Mouse (Mus musculus): Measurements from ENCODE around the gene Nbeal2. TPM values are rescaled to one million over a fixed set of nuclear protein-coding genes. Genes with fewer than 3 reads are reported as not detected.

Gene Nbeal2
- polyA plus RNA-seq, 1 experiment = 78.9 TPM

DNA sequence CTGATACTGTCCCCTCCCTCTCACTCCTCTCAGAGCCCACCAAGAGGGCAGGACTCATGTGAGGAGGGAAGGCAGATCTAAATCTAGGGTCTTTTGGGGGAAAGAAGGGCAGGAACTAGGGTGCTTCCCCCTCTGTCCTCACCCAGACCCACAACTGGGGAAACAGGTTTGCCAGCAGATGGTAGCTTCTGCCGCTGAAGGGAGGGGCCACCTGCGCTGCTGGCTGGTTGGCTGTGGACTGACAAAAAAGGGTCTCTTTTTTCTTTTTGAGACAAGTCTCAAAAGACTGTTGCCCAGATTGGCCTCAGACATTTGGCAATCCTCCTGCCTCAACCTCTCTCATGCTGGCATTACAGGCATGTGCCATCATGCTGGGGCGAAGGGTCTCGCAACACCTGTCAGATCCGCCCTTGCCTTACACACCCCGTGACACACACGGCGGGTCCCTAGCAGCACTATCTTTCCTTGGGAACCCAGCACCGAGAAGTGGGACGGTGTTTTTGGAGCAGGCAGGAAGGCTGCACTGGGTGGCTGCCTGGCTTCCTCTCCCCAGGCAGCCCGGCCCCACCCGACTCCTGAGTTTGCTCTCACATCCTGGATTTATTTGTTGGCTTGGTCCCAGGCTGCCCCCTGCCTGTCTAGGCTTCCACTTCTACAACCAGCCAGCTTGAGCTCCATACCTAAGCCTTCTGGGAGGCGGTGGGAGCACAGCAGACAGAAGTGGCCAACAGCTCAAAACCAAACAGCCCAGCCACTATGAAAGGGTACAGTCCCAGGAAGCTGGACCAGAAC is 1.8 kb downstream of the Nbeal2 start:
- TF ChIP-seq POLR2A (IDR thresholded peaks at IDR 0.05; ENCODE audit: low read depth, low read length) = no peak
- TF ChIP-seq CTCF (IDR thresholded peaks at IDR 0.05; ENCODE audit: extremely low read depth, insufficient read depth, insufficient read length, insufficient replicate concordance) = no peak
- Histone ChIP-seq H3K27me3 (ENCODE audit: control insufficient read depth, insufficient read depth, low read length) (no peaks in the 10 kb centered on the region), H3K27ac (ENCODE audit: insufficient read depth, low read length) (peak overlapping the region; percentile 48), H3K4me1 (ENCODE audit: control insufficient read depth, insufficient read depth, insufficient read length) (peaks cover 17% of the 10 kb centered on the region; the same call in 1 of the 2 replicates), H3K4me3 (ENCODE audit: extremely low read depth, insufficient read depth, insufficient read length) (peak overlapping the region; percentile 80; the same call in 1 of the 2 replicates), H3K36me3 (ENCODE audit: control insufficient read depth, insufficient read depth, low read length) (no peaks in the 10 kb centered on the region)
- no peak for DNase-seq (ENCODE audit: low read depth in 1 of 2, low spot score in 2 of 2)
- 8% methylated on average over 13 of the region's 13 CpGs for WGBS

DNA sequence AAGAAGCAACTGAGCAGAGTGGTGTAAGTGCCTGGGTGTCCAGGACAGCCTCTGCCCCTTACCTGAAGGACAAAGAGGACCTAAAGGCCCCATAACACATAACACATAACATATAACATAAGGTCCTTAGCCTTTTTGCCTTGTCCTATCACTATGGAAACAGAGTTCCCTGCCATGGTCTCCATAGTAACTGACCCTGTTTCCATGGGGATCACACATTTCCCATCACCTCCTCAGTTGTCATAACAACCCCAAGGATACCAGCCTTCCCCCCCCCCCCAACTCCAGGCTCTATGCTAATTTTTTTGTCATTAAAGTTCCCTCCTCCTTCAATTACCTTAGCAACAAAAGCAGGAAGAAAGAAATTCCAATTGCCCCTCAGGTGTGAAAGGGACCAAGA is 4.2 kb downstream of the Nbeal2 start:
- no peak for DNase-seq (ENCODE audit: low read depth in 1 of 2, low spot score in 2 of 2)
- Histone ChIP-seq H3K36me3 (ENCODE audit: control insufficient read depth, insufficient read depth, low read length) (no peaks in the 10 kb centered on the region), H3K27me3 (ENCODE audit: control insufficient read depth, insufficient read depth, low read length) (no peaks in the 10 kb centered on the region), H3K4me3 (ENCODE audit: extremely low read depth, insufficient read depth, insufficient read length) (no peak overlapping the region), H3K27ac (ENCODE audit: insufficient read depth, low read length) (no peak overlapping the region), H3K4me1 (ENCODE audit: control insufficient read depth, insufficient read depth, insufficient read length) (peaks cover 22% of the 10 kb centered on the region; the same call in 1 of the 2 replicates)
- TF ChIP-seq POLR2A (IDR thresholded peaks at IDR 0.05; ENCODE audit: low read depth, low read length) (no peak), CTCF (IDR thresholded peaks at IDR 0.05; ENCODE audit: extremely low read depth, insufficient read depth, insufficient read length, insufficient replicate concordance) (no peak)

DNA sequence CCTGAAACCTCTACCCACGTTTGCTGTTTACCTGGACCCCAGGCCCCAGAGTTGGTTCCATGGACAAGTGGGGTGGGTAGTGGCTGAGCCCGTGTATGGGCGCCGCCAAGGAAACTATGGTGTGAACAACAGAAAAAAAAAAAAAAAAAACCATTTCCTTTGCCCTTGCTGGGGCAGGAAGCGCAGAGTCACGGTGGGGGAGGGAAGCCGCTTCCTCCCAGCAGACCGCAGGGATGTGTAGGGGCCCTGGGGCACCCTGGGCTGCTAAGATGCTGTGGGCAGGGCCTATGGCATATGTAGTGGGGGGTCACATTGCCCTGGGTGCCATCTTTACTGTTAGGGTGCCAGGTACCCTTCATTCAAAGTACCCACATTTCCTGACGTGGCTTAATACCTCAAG is 8.7 kb downstream of the Nbeal2 start:
- no peaks in the 10 kb centered on the region for H3K27me3 ChIP-seq (ENCODE audit: control insufficient read depth, insufficient read depth, low read length)
- H3K4me3 ChIP-seq (ENCODE audit: extremely low read depth, insufficient read depth, insufficient read length) = peak overlapping the region; percentile 43
- H3K4me1 ChIP-seq (ENCODE audit: control insufficient read depth, insufficient read depth, insufficient read length) = peaks cover 23% of the 10 kb centered on the region; the same call in 1 of the 2 replicates
- peak in 1 of 2 experiments; percentile 81 for DNase-seq (ENCODE audit: low read depth in 1 of 2, low spot score in 2 of 2)
- TF ChIP-seq CTCF (IDR thresholded peaks at IDR 0.05; ENCODE audit: extremely low read depth, insufficient read depth, insufficient read length, insufficient replicate concordance) (no peak), POLR2A (IDR thresholded peaks at IDR 0.05; ENCODE audit: low read depth, low read length) (no peak)
- peak overlapping the region; percentile 74 for H3K27ac ChIP-seq (ENCODE audit: insufficient read depth, low read length)
- H3K36me3 ChIP-seq (ENCODE audit: control insufficient read depth, insufficient read depth, low read length) = peaks cover 2% of the 10 kb centered on the region; the same call in 1 of the 2 replicates
- 5% methylated on average over 9 of the region's 9 CpGs for WGBS

DNA sequence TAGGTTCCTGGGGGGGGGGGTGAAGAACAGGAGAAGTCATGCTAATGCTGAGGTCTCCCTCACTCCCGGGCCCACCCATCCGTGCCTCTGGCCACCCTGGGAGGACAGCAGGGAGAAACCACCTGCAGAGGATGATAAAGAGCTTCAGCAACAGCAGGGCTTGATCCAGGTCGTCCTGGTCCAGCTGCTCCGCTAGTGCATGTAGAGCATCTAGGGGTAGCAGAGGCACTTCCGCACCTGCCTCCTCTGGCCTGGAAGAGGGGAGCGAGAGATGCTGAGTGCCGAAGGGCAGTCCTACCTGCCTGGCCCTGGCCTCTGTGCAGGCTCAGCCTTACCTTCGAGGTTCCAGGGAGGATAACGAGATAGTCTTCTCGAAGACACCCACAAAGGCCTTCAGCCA is 9.7 kb downstream of the Nbeal2 start:
- Histone ChIP-seq H3K36me3 (ENCODE audit: control insufficient read depth, insufficient read depth, low read length) (peaks cover 3% of the 10 kb centered on the region), H3K27ac (ENCODE audit: insufficient read depth, low read length) (no peak overlapping the region), H3K4me1 (ENCODE audit: control insufficient read depth, insufficient read depth, insufficient read length) (peaks cover 23% of the 10 kb centered on the region; the same call in 1 of the 2 replicates), H3K4me3 (ENCODE audit: extremely low read depth, insufficient read depth, insufficient read length) (no peak overlapping the region), H3K27me3 (ENCODE audit: control insufficient read depth, insufficient read depth, low read length) (no peaks in the 10 kb centered on the region)
- no peak for TF ChIP-seq POLR2A (IDR thresholded peaks at IDR 0.05; ENCODE audit: low read depth, low read length)
- TF ChIP-seq CTCF (IDR thresholded peaks at IDR 0.05; ENCODE audit: extremely low read depth, insufficient read depth, insufficient read length, insufficient replicate concordance) = no peak
- 73% methylated on average over 10 of the region's 10 CpGs for WGBS
- no peak for DNase-seq (ENCODE audit: low read depth in 1 of 2, low spot score in 2 of 2)

- Histone ChIP-seq H3K4me1 (ENCODE audit: control insufficient read depth, insufficient read depth, insufficient read length) (peaks cover 23% of the 10 kb centered on the region; the same call in 1 of the 2 replicates), H3K27ac (ENCODE audit: insufficient read depth, low read length) (no peak overlapping the region), H3K36me3 (ENCODE audit: control insufficient read depth, insufficient read depth, low read length) (peaks cover 4% of the 10 kb centered on the region), H3K4me3 (ENCODE audit: extremely low read depth, insufficient read depth, insufficient read length) (no peak overlapping the region), H3K27me3 (ENCODE audit: control insufficient read depth, insufficient read depth, low read length) (no peaks in the 10 kb centered on the region)
- 84% methylated on average over 7 of the region's 9 CpGs for WGBS
- TF ChIP-seq POLR2A (IDR thresholded peaks at IDR 0.05; ENCODE audit: low read depth, low read length) = no peak
- no peak for TF ChIP-seq CTCF (IDR thresholded peaks at IDR 0.05; ENCODE audit: extremely low read depth, insufficient read depth, insufficient read length, insufficient replicate concordance)
- DNase-seq (ENCODE audit: low read depth in 1 of 2, low spot score in 2 of 2) = no peak
Measured at GRCm38 (mm10) chr9:110643787-110644186, 10.2 kb downstream of the Nbeal2 start.

- H3K36me3 ChIP-seq (ENCODE audit: control insufficient read depth, insufficient read depth, low read length) = peaks cover 8% of the 10 kb centered on the region
- TF ChIP-seq CTCF (IDR thresholded peaks at IDR 0.05; ENCODE audit: extremely low read depth, insufficient read depth, insufficient read length, insufficient replicate concordance) (no peak), POLR2A (IDR thresholded peaks at IDR 0.05; ENCODE audit: low read depth, low read length) (no peak)
- no peaks in the 10 kb centered on the region for H3K27me3 ChIP-seq (ENCODE audit: control insufficient read depth, insufficient read depth, low read length)
- no peak overlapping the region for H3K4me3 ChIP-seq (ENCODE audit: extremely low read depth, insufficient read depth, insufficient read length)
- WGBS = 81% methylated on average over 5 of the region's 5 CpGs
- DNase-seq (ENCODE audit: low read depth in 1 of 2, low spot score in 2 of 2) = no peak
- no peak overlapping the region for H3K27ac ChIP-seq (ENCODE audit: insufficient read depth, low read length)
- peaks cover 23% of the 10 kb centered on the region; the same call in 1 of the 2 replicates for H3K4me1 ChIP-seq (ENCODE audit: control insufficient read depth, insufficient read depth, insufficient read length)
Measured at GRCm38 (mm10) chr9:110642812-110643524, 11.0 kb downstream of the Nbeal2 start.
